Mouse (Mus musculus): Measurements from ENCODE around the gene Smarcc1. TPM values are rescaled to one million over a fixed set of nuclear protein-coding genes. Genes with fewer than 3 reads are reported as not detected.

The Smarcc1 gene
- total and polyA plus RNA-seq, 3 experiments, result 30.4 to 97.0 (median 41.3) TPM

GRCm38 (mm10) chr9:110224273-110224672 is 106.8 kb downstream of the Smarcc1 start:
- in situ Hi-C loops (cut with MboI; ENCODE audit: low pct_ligation_motif_present, low pct_unique_long_range_greater_than_20kb, low sequenced_read_pairs) (no loop called here), dilution Hi-C loops (cut with MboI; ENCODE audit: extremely low pct_ligation_motif_present, extremely low pct_unique_long_range_greater_than_20kb, low sequenced_read_pairs) (no loop called here)
- Histone ChIP-seq H3K9ac (ENCODE audit: insufficient read depth, low read depth) (no peak overlapping the region), H3K27ac (ENCODE audit: insufficient read depth, low read depth) (no peak overlapping the region), H3K36me3 (replicated peaks in 1 of 2; ENCODE audit: control insufficient read depth in 1 of 2, insufficient read depth in 1 of 2, low read length in 1 of 2) (peaks cover 35 to 70% of the 10 kb centered on the region in 2 experiments), H3K9me3 (replicated peaks; ENCODE audit: low read length) (no peaks in the 10 kb centered on the region), H3K27me3 (replicated peaks) (no peaks in the 10 kb centered on the region), H3K4me1 (ENCODE audit: control insufficient read depth in 1 of 2, insufficient read depth in 2 of 2) (peaks cover 14 to 30% of the 10 kb centered on the region in 2 experiments), H3K79me2 (replicated peaks; ENCODE audit: control insufficient read depth, extremely low read depth, insufficient read depth, poor library complexity, severe bottlenecking) (no peaks in the 10 kb centered on the region), H3K4me2 (ENCODE audit: insufficient read depth, low read depth, poor library complexity, severe bottlenecking) (no peak overlapping the region), H3K4me3 (replicated peaks in 1 of 3; ENCODE audit: low read depth in 2 of 3, low read length in 2 of 3, poor library complexity in 1 of 3) (no peak overlapping the region)
- TF ChIP-seq TBP (conservative IDR thresholded peaks at IDR 0.05; ENCODE audit: low read depth, low read length), result no peak
- TF ChIP-seq RCOR1 (conservative IDR thresholded peaks at IDR 0.05; ENCODE audit: low read depth, low read length), result no peak
- no peak for TF ChIP-seq ETS1 (conservative IDR thresholded peaks at IDR 0.05; ENCODE audit: low read depth, low read length)
- TF ChIP-seq KAT2A (IDR thresholded peaks at IDR 0.05; ENCODE audit: insufficient replicate concordance, low read length), result no peak
- TF ChIP-seq ZMIZ1 (IDR thresholded peaks at IDR 0.05; ENCODE audit: low read depth, low read length), result no peak
- TF ChIP-seq EP300 (IDR thresholded peaks at IDR 0.05; ENCODE audit: low read length), result no peak
- DNase-seq (ENCODE audit: extremely low read depth), result no peak

GRCm38 (mm10) chr9:110226191-110226590 is 108.7 kb downstream of the Smarcc1 start:
- Histone ChIP-seq H3K4me3 (replicated peaks in 1 of 3; ENCODE audit: low read depth in 2 of 3, low read length in 2 of 3, poor library complexity in 1 of 3) (no peak overlapping the region), H3K27ac (ENCODE audit: insufficient read depth, low read depth) (no peak overlapping the region), H3K4me2 (ENCODE audit: insufficient read depth, low read depth, poor library complexity, severe bottlenecking) (no peak overlapping the region), H3K9me3 (replicated peaks; ENCODE audit: low read length) (no peaks in the 10 kb centered on the region), H3K79me2 (replicated peaks; ENCODE audit: control insufficient read depth, extremely low read depth, insufficient read depth, poor library complexity, severe bottlenecking) (0 out of 2 replicates have a peak, but pooled peaks cover 3% of the 10 kb centered on the region), H3K4me1 (ENCODE audit: control insufficient read depth in 1 of 2, insufficient read depth in 2 of 2) (peaks cover 24 to 49% of the 10 kb centered on the region in 2 experiments), H3K36me3 (replicated peaks in 1 of 2; ENCODE audit: control insufficient read depth in 1 of 2, insufficient read depth in 1 of 2, low read length in 1 of 2) (peaks cover 34 to 70% of the 10 kb centered on the region in 2 experiments), H3K27me3 (replicated peaks) (no peaks in the 10 kb centered on the region), H3K9ac (ENCODE audit: insufficient read depth, low read depth) (no peak overlapping the region)
- dilution Hi-C loops (cut with MboI; ENCODE audit: extremely low pct_ligation_motif_present, extremely low pct_unique_long_range_greater_than_20kb, low sequenced_read_pairs), result no loop called here
- in situ Hi-C loops (cut with MboI; ENCODE audit: low pct_ligation_motif_present, low pct_unique_long_range_greater_than_20kb, low sequenced_read_pairs), result no loop called here
- no peak for DNase-seq (ENCODE audit: extremely low read depth)
- TF ChIP-seq UBTF (IDR thresholded peaks at IDR 0.05; ENCODE audit: low read depth, low read length) (no peak), POLR2AphosphoS2 (IDR thresholded peaks at IDR 0.05; ENCODE audit: low read depth, low read length) (no peak), CTCF (conservative IDR thresholded peaks at IDR 0.05 in 1 of 2, IDR thresholded peaks at IDR 0.05 in 1 of 2; ENCODE audit: low read depth in 2 of 2, low read length in 2 of 2) (no peak), NRF1 (IDR thresholded peaks at IDR 0.05; ENCODE audit: low read depth, low read length) (no peak), ZKSCAN1 (IDR thresholded peaks at IDR 0.05; ENCODE audit: borderline replicate concordance, low read depth, low read length) (no peak), NELFE (IDR thresholded peaks at IDR 0.05; ENCODE audit: low read depth, low read length) (no peak), SMC3 (IDR thresholded peaks at IDR 0.05; ENCODE audit: low read depth, low read length) (no peak), USF2 (conservative IDR thresholded peaks at IDR 0.05; ENCODE audit: low read depth, low read length) (no peak), POLR2A (IDR thresholded peaks at IDR 0.05; ENCODE audit: low read depth, low read length) (no peak), TCF12 (IDR thresholded peaks at IDR 0.05; ENCODE audit: low read depth, low read length) (no peak), TBP (conservative IDR thresholded peaks at IDR 0.05; ENCODE audit: low read depth, low read length) (no peak), RCOR1 (conservative IDR thresholded peaks at IDR 0.05; ENCODE audit: low read depth, low read length) (no peak), MAZ (IDR thresholded peaks at IDR 0.05; ENCODE audit: low read depth, low read length) (no peak), MXI1 (IDR thresholded peaks at IDR 0.05; ENCODE audit: low read depth, low read length) (no peak), GABPA (IDR thresholded peaks at IDR 0.05; ENCODE audit: insufficient replicate concordance, low read depth, low read length) (no peak), BHLHE40 (IDR thresholded peaks at IDR 0.05; ENCODE audit: low read depth, low read length) (no peak), MAX (IDR thresholded peaks at IDR 0.05; ENCODE audit: low read length) (no peak), MAFK (IDR thresholded peaks at IDR 0.05; ENCODE audit: insufficient replicate concordance, low read length) (no peak), ETS1 (conservative IDR thresholded peaks at IDR 0.05; ENCODE audit: low read depth, low read length) (no peak)
